10 mouse cellular contexts compared by ENCODE assay signal in the genomic region with DNA sequence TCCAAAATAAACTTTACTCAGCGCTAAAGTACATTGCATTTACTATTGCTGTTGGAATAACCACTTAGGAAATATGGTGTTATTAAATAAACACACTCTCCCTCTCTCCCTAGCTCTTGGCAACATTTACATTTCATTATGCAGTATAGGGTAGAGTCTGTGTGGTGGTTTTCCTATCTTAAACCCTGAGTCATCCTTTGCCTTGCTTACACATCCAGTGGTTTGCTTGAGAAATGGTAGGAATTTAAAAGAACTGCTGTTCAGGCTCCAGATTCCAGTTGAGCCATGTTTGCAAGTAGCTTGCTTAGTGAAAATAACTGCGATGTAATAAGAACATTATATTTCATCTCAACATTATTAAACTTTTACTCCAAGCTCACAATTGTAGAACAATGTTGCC. TPM values are rescaled to one million over a fixed set of nuclear protein-coding genes. Genes with fewer than 3 reads are reported as not detected.
DNase-seq lines count a peak whose midpoint lies in the region; ATAC-seq and TF ChIP-seq lines count a peak whose summit lies in the region.
"Had no signal": no experiment of that assay in that cellular context is flagged by ENCODE, and none has a peak within 500 bp of the region (broad histone marks: within the 10 kb centered on the region; RNA-seq: fewer than 3 reads in every experiment).

No protein-coding gene starts in this region.

- peaks cover 6% of the 10 kb centered on the region; the same call in 1 of the 2 replicates for H3K4me1 ChIP-seq in heart, embryonic 16.5 days (ENCODE audit: control insufficient read depth, insufficient read depth, low read length)
- peaks cover 30% of the 10 kb centered on the region for H3K4me1 ChIP-seq in embryonic facial prominence, embryonic 10.5 days
- H3K4me1 ChIP-seq in hindbrain, embryonic 16.5 days (ENCODE audit: control insufficient read depth, insufficient read depth, low read depth, low read length): peaks cover 14% of the 10 kb centered on the region
- no peaks in the 10 kb centered on the region for H3K4me1 ChIP-seq in midbrain, postnatal 0 days (ENCODE audit: insufficient read depth, low read length)

- H3K4me2 ChIP-seq in heart, embryonic 16.5 days (ENCODE audit: low read depth, low read length): peak overlapping the region; percentile 100
- peak overlapping the region; percentile 89 for H3K4me2 ChIP-seq in hindbrain, embryonic 16.5 days (ENCODE audit: low read length)
- peak overlapping the region; percentile 75 for H3K4me2 ChIP-seq in midbrain, postnatal 0 days (ENCODE audit: low read depth, low read length, poor library complexity, severe bottlenecking)

- no peak for DNase-seq in heart, adult 18-20 months
- no peak for DNase-seq in embryonic facial prominence, embryonic 10.5 days (ENCODE audit: low spot score)
- no peak for DNase-seq in midbrain, postnatal 0 days (ENCODE audit: low spot score)
- no peak for DNase-seq in yolk sac, embryonic 10.5 days (ENCODE audit: low spot score)
- DNase-seq in spleen, postnatal 10 days (ENCODE audit: low spot score in 2 of 2): no peak
- DNase-seq in urinary bladder, postnatal 25 days (ENCODE audit: low spot score): no peak
- DNase-seq: adrenal gland, postnatal 25 days; lung, postnatal 36 days had no signal

- 51% methylated on average over 2 of the region's 2 CpGs for WGBS in heart, embryonic 16.5 days
- 60% methylated on average over 2 of the region's 2 CpGs for WGBS in embryonic facial prominence, embryonic 10.5 days
- 32% methylated on average over 2 of the region's 2 CpGs for WGBS in hindbrain, embryonic 16.5 days
- WGBS in midbrain, postnatal 0 days: 61% methylated on average over 2 of the region's 2 CpGs

- peaks cover 3% of the 10 kb centered on the region for H3K27me3 ChIP-seq in heart, embryonic 16.5 days (ENCODE audit: control insufficient read depth, insufficient read depth, low read length)
- no peaks in the 10 kb centered on the region for H3K27me3 ChIP-seq in embryonic facial prominence, embryonic 10.5 days (replicated peaks; ENCODE audit: low read depth, poor library complexity, severe bottlenecking)
- no peaks in the 10 kb centered on the region for H3K27me3 ChIP-seq in hindbrain, embryonic 16.5 days (replicated peaks; ENCODE audit: control insufficient read depth, insufficient read depth, low read length)
- H3K27me3 ChIP-seq in midbrain, postnatal 0 days (ENCODE audit: insufficient read depth, low read length): no peaks in the 10 kb centered on the region

- no peak for ATAC-seq in heart, embryonic 16.5 days (replicated peaks; ENCODE audit: extremely low read depth, insufficient read depth, low FRiP score)
- ATAC-seq in hindbrain, embryonic 16.5 days: no peak
- no peak for ATAC-seq in midbrain, postnatal 0 days (ENCODE audit: low FRiP score)

- H3K36me3 ChIP-seq in heart, embryonic 16.5 days (ENCODE audit: control insufficient read depth, insufficient read depth): no peaks in the 10 kb centered on the region
- H3K36me3 ChIP-seq in embryonic facial prominence, embryonic 10.5 days (replicated peaks): no peaks in the 10 kb centered on the region
- no peaks in the 10 kb centered on the region for H3K36me3 ChIP-seq in hindbrain, embryonic 16.5 days (ENCODE audit: control insufficient read depth, insufficient read depth, low read length)
- no peaks in the 10 kb centered on the region for H3K36me3 ChIP-seq in midbrain, postnatal 0 days (ENCODE audit: insufficient read depth, low read length)

- no peak overlapping the region for H3K9ac ChIP-seq in heart, embryonic 16.5 days (ENCODE audit: low read length)
- no peak overlapping the region; the same call in 1 of the 2 replicates for H3K9ac ChIP-seq in hindbrain, embryonic 16.5 days (ENCODE audit: low read depth, low read length)
- no peak overlapping the region; the same call in 1 of the 2 replicates for H3K9ac ChIP-seq in midbrain, postnatal 0 days (replicated peaks; ENCODE audit: low read length, poor library complexity, severe bottlenecking)

- H3K27ac ChIP-seq in heart, embryonic 16.5 days (ENCODE audit: low read length): no peak overlapping the region
- H3K27ac ChIP-seq in embryonic facial prominence, embryonic 10.5 days (replicated peaks): peak overlapping the region; percentile 97
- no peak overlapping the region; the same call in 1 of the 2 replicates for H3K27ac ChIP-seq in hindbrain, embryonic 16.5 days (ENCODE audit: low read depth, low read length)
- H3K27ac ChIP-seq in midbrain, postnatal 0 days (ENCODE audit: low read depth, low read length): no peak overlapping the region

- H3K4me3 ChIP-seq in heart, embryonic 16.5 days (ENCODE audit: low read length): peak overlapping the region; percentile 7
- peak overlapping the region; percentile 90 for H3K4me3 ChIP-seq in embryonic facial prominence, embryonic 10.5 days
- H3K4me3 ChIP-seq in hindbrain, embryonic 16.5 days (ENCODE audit: low read length): peak overlapping the region; percentile 68
- peak overlapping the region; percentile 62 for H3K4me3 ChIP-seq in midbrain, postnatal 0 days (ENCODE audit: low read depth, low read length)

- H3K9me3 ChIP-seq in heart, embryonic 16.5 days (replicated peaks; ENCODE audit: control insufficient read depth, low read length): no peaks in the 10 kb centered on the region
- H3K9me3 ChIP-seq in embryonic facial prominence, embryonic 10.5 days: no peaks in the 10 kb centered on the region
- H3K9me3 ChIP-seq in hindbrain, embryonic 16.5 days (ENCODE audit: control insufficient read depth, low read length): no peaks in the 10 kb centered on the region
- H3K9me3 ChIP-seq in midbrain, postnatal 0 days (ENCODE audit: low read length): no peaks in the 10 kb centered on the region

- TF ChIP-seq CTCF in midbrain, postnatal 0 days (IDR thresholded peaks at IDR 0.05): no peak

RNA-seq across cellular contexts. Expression of gene Gpc6, which starts 3.3 kb away (rescaled TPM):
- 15.8 and 19.4 TPM in 2 replicates for polyA plus RNA-seq in heart, embryonic 16.5 days (2015; fragmentation: Nextera tagmentation; extraction: Ambion mirVana)
- 10 to 100 TPM in 1 of 2 experiments, 1 to 10 TPM in 1; 9.7 to 10.5 TPM for total RNA-seq in heart, adult 18-20 months (2021)
- polyA plus RNA-seq in embryonic facial prominence, embryonic 10.5 days (2016; fragmentation: Nextera tagmentation; extraction: Ambion mirVana): 41.4 and 42.9 TPM in 2 replicates
- 19.3 and 21.6 TPM in 2 replicates for polyA plus RNA-seq in hindbrain, embryonic 16.5 days (2015; fragmentation: Nextera tagmentation; extraction: Ambion mirVana)
- total RNA-seq in midbrain, postnatal 0 days (2014; rRNA removed): 20.3 and 29.1 TPM in 2 replicates
- 15.6 and 19.3 TPM in 2 replicates for polyA plus RNA-seq in midbrain, postnatal 0 days (2015; fragmentation: Nextera tagmentation; extraction: Ambion mirVana)

Comparison
In these comparisons a context has a peak if more than half of its experiments do, and no peak if none do; other contexts are left out.
1. H3K4me3 ChIP-seq: peak in every context shown above with its lines; median percentile 90 in embryonic facial prominence, embryonic 10.5 days; 68 in hindbrain, embryonic 16.5 days; 62 in midbrain, postnatal 0 days; 7 in heart, embryonic 16.5 days.